Mouse (Mus musculus) neural tube, embryonic 13.5 days (tissue): ENCODE measurements around the gene Lsm14b. TPM values are rescaled to one million over a fixed set of nuclear protein-coding genes. Genes with fewer than 3 reads are reported as not detected.
A peak's percentile ranks its signal among the peaks of the same experiment; 100 is the strongest.

ENCODE experiments used
- ATAC-seq: fragments of 200-750 bp; cut with Nextera tagmentation; 2 replicates; pipeline ENCODE4 v1.8.0; 2017; ENCODE audit warnings: low read depth, mild to moderate bottlenecking, moderate TSS enrichment, moderate library complexity
- H3K27ac ChIP-seq: fragments of 300-500 bp; sonication (generic); replicated peaks from 2 replicates; pipeline ENCODE4 v1.5.1; 2015; ENCODE audit warnings: moderate library complexity, mild to moderate bottlenecking, inconsistent platforms
- H3K27me3 ChIP-seq: fragments of 300-500 bp; sonication (generic); 2 replicates; pipeline ENCODE4 v1.6.1; 2015; ENCODE audit warnings: mild to moderate bottlenecking, inconsistent platforms
- H3K36me3 ChIP-seq: fragments of 300-500 bp; sonication (generic); 2 replicates; pipeline ENCODE4 v1.6.1; 2015; ENCODE audit warnings: mild to moderate bottlenecking, inconsistent platforms
- H3K4me1 ChIP-seq: fragments of 300-500 bp; sonication (generic); replicated peaks from 2 replicates; pipeline ENCODE4 v1.6.1; 2015; ENCODE audit warnings: inconsistent platforms
- H3K4me2 ChIP-seq: fragments of 300-500 bp; sonication (generic); 2 replicates; pipeline ENCODE4 v1.6.1; 2015; ENCODE audit warnings: inconsistent platforms, mild to moderate bottlenecking, moderate library complexity
- H3K4me3 ChIP-seq: fragments of 300-500 bp; sonication (generic); 2 replicates; pipeline ENCODE4 v1.5.1; 2015; ENCODE audit warnings: mild to moderate bottlenecking, inconsistent platforms
- H3K9ac ChIP-seq: fragments of 300-500 bp; sonication (generic); 2 replicates; pipeline ENCODE4 v1.6.1; 2015; ENCODE audit warnings: moderate library complexity, mild to moderate bottlenecking, inconsistent platforms
- H3K9me3 ChIP-seq: fragments of 300-500 bp; sonication (generic); 2 replicates; pipeline ENCODE4 v1.6.1; 2016; ENCODE audit warnings: inconsistent platforms
- WGBS: fragments of 180-500 bp; shearing (Covaris S2); methylation state at CpG from one replicate; pipeline ENCODE4 v1.1.7; 2015; 5-methylcytosine and 5-hydroxymethylcytosine counted together
- polyA plus RNA-seq: library from polyadenylated mRNA; unstranded; fragments of >200 nt; fragmentation: Nextera tagmentation; extraction: Ambion mirVana; gene quantifications from 2 replicates; pipeline ENCODE4 v1.2.1, GENCODE M21; 2015

Gene Lsm14b
- polyA plus RNA-seq, 1 experiment from 2014 or later, result 19.7 TPM

DNA sequence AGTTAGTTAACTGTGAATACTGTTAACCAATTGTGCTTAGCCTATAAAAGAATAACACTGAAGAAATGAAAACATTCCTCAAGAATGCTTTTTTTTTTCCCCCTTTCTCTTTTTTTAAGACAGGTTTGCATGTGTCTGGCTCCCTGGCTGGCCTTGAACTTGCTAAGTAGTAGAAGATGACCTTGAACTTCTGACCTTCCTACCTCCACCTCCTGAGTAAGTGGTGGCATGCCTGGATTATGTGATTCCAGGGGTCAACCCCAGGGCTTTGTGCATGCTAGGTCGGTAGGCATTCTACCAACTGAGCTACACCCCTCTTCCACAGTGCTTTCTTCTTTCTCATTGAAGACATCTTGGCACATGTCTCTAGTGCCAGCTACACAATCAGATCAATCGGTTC, 46.9 kb downstream of the Lsm14b start:
- peak overlapping the region; percentile 74; the same call in 1 of the 2 replicates for H3K4me2 ChIP-seq
- H3K4me3 ChIP-seq, result no peak overlapping the region
- no peaks in the 10 kb centered on the region for H3K27me3 ChIP-seq
- H3K27ac ChIP-seq, result no peak overlapping the region
- WGBS, result 84% methylated on average over 2 of the region's 2 CpGs
- H3K9me3 ChIP-seq, result no peaks in the 10 kb centered on the region
- peaks cover 28% of the 10 kb centered on the region for H3K36me3 ChIP-seq
- H3K4me1 ChIP-seq, result peaks cover 19% of the 10 kb centered on the region
- no peak overlapping the region for H3K9ac ChIP-seq
- ATAC-seq, result no peak

DNA sequence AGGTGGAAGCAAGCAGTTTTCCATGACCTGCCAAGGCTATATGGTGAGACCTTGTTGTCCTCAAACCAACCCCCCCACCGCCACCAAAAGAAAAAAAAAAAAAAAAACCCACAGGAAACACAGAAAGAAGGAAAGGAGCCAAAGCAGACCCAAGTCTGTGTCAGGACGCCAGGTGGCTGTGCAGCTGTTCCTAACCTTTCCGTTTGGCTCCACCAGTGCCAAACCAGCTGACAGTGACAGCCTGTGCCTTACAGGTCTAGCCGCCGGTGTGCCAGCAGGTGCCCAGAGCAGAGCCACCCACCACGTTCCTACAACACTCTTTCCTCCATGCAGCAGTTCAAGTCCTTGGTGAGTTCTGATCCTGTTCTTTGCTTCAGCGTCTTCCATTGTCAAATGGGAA, 48.1 kb downstream of the Lsm14b start:
- Histone ChIP-seq H3K4me3 (no peak overlapping the region), H3K27me3 (no peaks in the 10 kb centered on the region), H3K9ac (no peak overlapping the region), H3K4me2 (no peak overlapping the region), H3K9me3 (no peaks in the 10 kb centered on the region), H3K36me3 (peaks cover 29% of the 10 kb centered on the region), H3K4me1 (peaks cover 19% of the 10 kb centered on the region), H3K27ac (no peak overlapping the region)
- WGBS, result 93% methylated on average over 7 of the region's 7 CpGs
- no peak for ATAC-seq

DNA sequence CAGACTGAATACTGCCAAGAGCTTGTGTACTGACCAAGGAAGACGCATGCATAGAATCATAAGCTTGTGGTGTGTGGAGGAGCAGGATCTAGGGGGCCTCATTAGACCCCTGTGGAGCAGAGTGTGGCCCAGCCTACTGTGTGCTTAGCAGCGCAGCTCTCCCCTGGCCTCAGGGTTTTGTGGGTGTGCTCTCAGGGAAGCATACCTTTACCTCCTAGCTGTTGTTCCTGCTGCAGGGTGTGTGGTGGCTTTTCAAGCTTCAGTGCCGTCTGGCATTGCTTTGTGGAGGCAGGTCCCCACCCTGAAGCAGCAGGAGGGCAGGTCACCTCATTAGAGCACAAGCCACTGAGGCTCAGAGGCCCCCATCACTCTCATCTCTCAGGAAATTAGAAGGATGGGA, 52.8 kb downstream of the Lsm14b start:
- Histone ChIP-seq H3K27ac (no peak overlapping the region), H3K4me3 (no peak overlapping the region), H3K4me2 (no peak overlapping the region), H3K27me3 (no peaks in the 10 kb centered on the region), H3K9ac (no peak overlapping the region), H3K36me3 (peaks cover 54% of the 10 kb centered on the region), H3K9me3 (no peaks in the 10 kb centered on the region), H3K4me1 (no peaks in the 10 kb centered on the region)
- WGBS, result 76% methylated on average over 3 of the region's 3 CpGs
- ATAC-seq, result no peak

DNA sequence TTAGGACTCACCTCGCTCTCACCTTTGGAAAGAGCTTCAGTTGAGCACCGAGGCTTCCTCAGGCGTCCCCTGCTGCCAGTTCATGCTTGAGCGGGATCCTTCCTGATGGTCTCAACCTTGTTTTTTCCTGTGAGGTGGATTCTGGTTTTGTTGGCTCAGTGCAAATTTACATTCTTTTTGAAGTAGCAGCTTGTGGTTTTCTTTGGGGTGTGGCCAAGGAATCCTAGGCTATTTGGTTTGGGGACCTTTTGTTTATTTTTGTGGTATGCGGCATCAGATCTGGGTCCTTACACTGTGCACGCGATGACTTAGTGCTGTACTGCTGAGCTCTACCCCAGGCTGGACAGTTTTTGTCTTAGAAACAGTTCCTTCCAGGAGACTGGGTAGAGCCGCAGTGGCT, 55.9 kb downstream of the Lsm14b start:
- 89% methylated on average over 8 of the region's 8 CpGs for WGBS
- Histone ChIP-seq H3K4me3 (no peak overlapping the region), H3K27me3 (no peaks in the 10 kb centered on the region), H3K36me3 (peaks cover 68% of the 10 kb centered on the region), H3K9me3 (no peaks in the 10 kb centered on the region), H3K4me1 (no peaks in the 10 kb centered on the region), H3K9ac (no peak overlapping the region), H3K27ac (no peak overlapping the region), H3K4me2 (no peak overlapping the region)
- ATAC-seq, result no peak

DNA sequence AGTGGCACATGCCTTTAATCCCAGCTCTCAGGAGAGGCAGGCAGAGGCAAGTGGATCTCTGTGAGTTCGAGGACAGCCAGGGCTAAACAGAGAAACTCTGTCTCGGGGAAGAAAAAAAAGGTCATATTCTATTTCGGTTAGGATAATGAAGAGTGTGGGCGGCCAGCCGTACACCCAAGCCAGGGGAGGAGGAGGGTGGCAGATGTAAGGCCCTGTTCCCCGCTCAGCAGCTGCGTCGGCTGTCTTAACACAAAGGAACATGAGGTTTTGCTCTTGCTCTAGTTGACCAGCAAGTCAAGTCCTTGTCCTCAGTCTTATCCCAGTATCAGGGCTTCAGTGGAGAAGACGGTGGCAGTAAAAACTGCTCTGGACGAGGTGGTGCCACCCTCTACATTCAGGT, 58.3 kb downstream of the Lsm14b start:
- H3K36me3 ChIP-seq, result peaks cover 66% of the 10 kb centered on the region
- H3K9me3 ChIP-seq, result no peaks in the 10 kb centered on the region
- peaks cover 5% of the 10 kb centered on the region; the same call in 1 of the 2 replicates for H3K4me1 ChIP-seq
- no peak overlapping the region for H3K4me2 ChIP-seq
- no peak overlapping the region for H3K4me3 ChIP-seq
- no peak for ATAC-seq
- H3K27ac ChIP-seq, result no peak overlapping the region
- H3K27me3 ChIP-seq, result no peaks in the 10 kb centered on the region
- H3K9ac ChIP-seq, result no peak overlapping the region
- WGBS, result 88% methylated on average over 10 of the region's 10 CpGs

DNA sequence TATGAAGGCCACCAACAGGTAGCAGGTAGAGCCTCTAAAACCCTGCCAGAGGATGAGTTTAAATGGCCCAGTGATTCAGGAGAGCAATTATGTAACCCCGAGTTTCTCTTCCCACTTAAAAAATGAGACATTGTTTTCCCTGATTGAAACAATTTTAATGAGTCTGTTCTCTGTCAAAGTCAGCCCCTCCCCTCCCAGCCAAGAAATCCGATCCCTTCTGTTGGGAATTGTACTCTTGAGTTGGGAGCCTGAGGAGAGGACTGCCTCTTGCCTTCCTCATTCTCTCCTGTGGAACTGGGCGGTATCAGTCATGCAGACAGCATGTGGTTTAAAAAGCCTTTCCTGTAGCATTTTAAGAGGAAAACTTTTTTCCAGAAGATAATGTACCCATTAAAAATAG, 59.8 kb downstream of the Lsm14b start:
- H3K9ac ChIP-seq, result no peak overlapping the region
- no peaks in the 10 kb centered on the region for H3K27me3 ChIP-seq
- no peak overlapping the region for H3K4me2 ChIP-seq
- H3K27ac ChIP-seq, result no peak overlapping the region
- H3K4me1 ChIP-seq, result peaks cover 5% of the 10 kb centered on the region; the same call in 1 of the 2 replicates
- no peaks in the 10 kb centered on the region for H3K9me3 ChIP-seq
- no peak for ATAC-seq
- 50% methylated on average over 3 of the region's 3 CpGs for WGBS
- no peak overlapping the region for H3K4me3 ChIP-seq
- H3K36me3 ChIP-seq, result peaks cover 51% of the 10 kb centered on the region

Other genes starting within 250 kb of the Lsm14b start
- gene Taf4, start 48.3 kb upstream of the Lsm14b start, polyA plus RNA-seq, result 3.7 and 4.1 TPM in 2 replicates
- 695 and 718 TPM in 2 replicates for gene Psma7, start 17.4 kb downstream of the Lsm14b start, polyA plus RNA-seq
- 44.8 and 45.2 TPM in 2 replicates for gene Ss18l1, start 17.5 kb downstream of the Lsm14b start, polyA plus RNA-seq
- gene Mtg2, start 45.6 kb downstream of the Lsm14b start, polyA plus RNA-seq, result 31.5 and 32.9 TPM in 2 replicates
- gene Hrh3, start 79.5 kb downstream of the Lsm14b start, polyA plus RNA-seq, result 2.5 TPM in 2 replicates
- gene Osbpl2, start 94.3 kb downstream of the Lsm14b start, polyA plus RNA-seq, result 61.2 and 64.5 TPM in 2 replicates
- gene Adrm1, start 146.5 kb downstream of the Lsm14b start, polyA plus RNA-seq, result 190 and 208 TPM in 2 replicates
- 2.0 and 2.4 TPM in 2 replicates for gene Lama5, start 200.9 kb downstream of the Lsm14b start, polyA plus RNA-seq
- 362 and 435 TPM in 2 replicates for gene Rps21, start 232.4 kb downstream of the Lsm14b start, polyA plus RNA-seq
- 22.0 and 23.9 TPM in 2 replicates for gene Cables2, start 248.5 kb downstream of the Lsm14b start, polyA plus RNA-seq